Mouse (Mus musculus): Measurements from ENCODE around the gene Myof. TPM values are rescaled to one million over a fixed set of nuclear protein-coding genes. Genes with fewer than 3 reads are reported as not detected.
A peak's percentile ranks its signal among the peaks of the same experiment; 100 is the strongest.

Gene Myof
- total and polyA plus RNA-seq, 3 experiments, result 0.30 to 4.1 (median 0.59) TPM

GRCm38 (mm10) chr19:38027389-38027788 lies 16.0 kb downstream of the Myof start:
- in situ Hi-C loops (cut with MboI; ENCODE audit: low pct_ligation_motif_present, low pct_unique_long_range_greater_than_20kb, low sequenced_read_pairs), result no loop called here
- TF ChIP-seq MXI1 (IDR thresholded peaks at IDR 0.05; ENCODE audit: low read depth, low read length), result no peak
- TF ChIP-seq MAZ (IDR thresholded peaks at IDR 0.05; ENCODE audit: low read depth, low read length), result no peak
- TF ChIP-seq MAFK (IDR thresholded peaks at IDR 0.05; ENCODE audit: insufficient replicate concordance, low read length), result no peak
- no peak for TF ChIP-seq TBP (conservative IDR thresholded peaks at IDR 0.05; ENCODE audit: low read depth, low read length)
- TF ChIP-seq ZMIZ1 (IDR thresholded peaks at IDR 0.05; ENCODE audit: low read depth, low read length), result no peak
- no peak for TF ChIP-seq POLR2AphosphoS2 (IDR thresholded peaks at IDR 0.05; ENCODE audit: low read depth, low read length)
- no peak for TF ChIP-seq ETS1 (conservative IDR thresholded peaks at IDR 0.05; ENCODE audit: low read depth, low read length)
- no peak for TF ChIP-seq ELF1 (IDR thresholded peaks at IDR 0.05; ENCODE audit: low read depth, low read length)
- no peak for TF ChIP-seq JUN (IDR thresholded peaks at IDR 0.05; ENCODE audit: insufficient read depth, low read depth, low read length)
- H3K9ac ChIP-seq (ENCODE audit: insufficient read depth, low read depth), result no peak overlapping the region
- no peaks in the 10 kb centered on the region for H3K27me3 ChIP-seq (replicated peaks)
- H3K36me3 ChIP-seq (replicated peaks in 1 of 2; ENCODE audit: control insufficient read depth in 1 of 2, insufficient read depth in 1 of 2, low read length in 1 of 2), result no peaks in the 10 kb centered on the region
- no peak overlapping the region for H3K4me3 ChIP-seq (replicated peaks in 1 of 3; ENCODE audit: low read depth in 2 of 3, low read length in 2 of 3, poor library complexity in 1 of 3)
- peaks cover 22 to 81% of the 10 kb centered on the region in 2 experiments for H3K4me1 ChIP-seq (ENCODE audit: control insufficient read depth in 1 of 2, insufficient read depth in 2 of 2)
- dilution Hi-C loops (cut with MboI; ENCODE audit: extremely low pct_ligation_motif_present, extremely low pct_unique_long_range_greater_than_20kb, low sequenced_read_pairs), result no loop called here
- DNase-seq (ENCODE audit: extremely low read depth), result no peak
- no peaks in the 10 kb centered on the region for H3K9me3 ChIP-seq (replicated peaks; ENCODE audit: low read length)
- H3K4me2 ChIP-seq (ENCODE audit: insufficient read depth, low read depth, poor library complexity, severe bottlenecking), result no peak overlapping the region
- H3K79me2 ChIP-seq (replicated peaks; ENCODE audit: control insufficient read depth, extremely low read depth, insufficient read depth, poor library complexity, severe bottlenecking), result no peaks in the 10 kb centered on the region
- no peak overlapping the region for H3K27ac ChIP-seq (ENCODE audit: insufficient read depth, low read depth)

- Histone ChIP-seq H3K4me3 (replicated peaks in 1 of 3; ENCODE audit: low read depth in 2 of 3, low read length in 2 of 3, poor library complexity in 1 of 3) (peak overlapping the region in 1 of 3 experiments; percentile 23), H3K27me3 (replicated peaks) (no peaks in the 10 kb centered on the region), H3K9ac (ENCODE audit: insufficient read depth, low read depth) (no peak overlapping the region), H3K9me3 (replicated peaks; ENCODE audit: low read length) (no peaks in the 10 kb centered on the region), H3K4me2 (ENCODE audit: insufficient read depth, low read depth, poor library complexity, severe bottlenecking) (peak overlapping the region; percentile 51), H3K27ac (ENCODE audit: insufficient read depth, low read depth) (no peak overlapping the region), H3K4me1 (ENCODE audit: control insufficient read depth in 1 of 2, insufficient read depth in 2 of 2) (peaks cover 24 to 87% of the 10 kb centered on the region in 2 experiments), H3K79me2 (replicated peaks; ENCODE audit: control insufficient read depth, extremely low read depth, insufficient read depth, poor library complexity, severe bottlenecking) (no peaks in the 10 kb centered on the region), H3K36me3 (replicated peaks in 1 of 2; ENCODE audit: control insufficient read depth in 1 of 2, insufficient read depth in 1 of 2, low read length in 1 of 2) (peaks cover 0 to 2% of the 10 kb centered on the region in 2 experiments)
- TF ChIP-seq USF1 (IDR thresholded peaks at IDR 0.05; ENCODE audit: low read depth, low read length) (peak; percentile 84), MXI1 (IDR thresholded peaks at IDR 0.05; ENCODE audit: low read depth, low read length) (no peak), MYC (IDR thresholded peaks at IDR 0.05; ENCODE audit: low read depth, low read length) (peak; percentile 79; the same call in 1 of the 2 replicates), TCF12 (IDR thresholded peaks at IDR 0.05; ENCODE audit: low read depth, low read length) (peak; percentile 95), SIN3A (IDR thresholded peaks at IDR 0.05; ENCODE audit: low read length) (peak; percentile 10; the same call in 1 of the 2 replicates), BHLHE40 (IDR thresholded peaks at IDR 0.05; ENCODE audit: low read depth, low read length) (peak; percentile 97), ETS1 (conservative IDR thresholded peaks at IDR 0.05; ENCODE audit: low read depth, low read length) (peak; percentile 93), EP300 (IDR thresholded peaks at IDR 0.05; ENCODE audit: low read length) (peak; percentile 84), MAZ (IDR thresholded peaks at IDR 0.05; ENCODE audit: low read depth, low read length) (no peak), MAX (IDR thresholded peaks at IDR 0.05; ENCODE audit: low read length) (peak; percentile 93), USF2 (conservative IDR thresholded peaks at IDR 0.05; ENCODE audit: low read depth, low read length) (peak; percentile 87)
- in situ Hi-C loops (cut with MboI; ENCODE audit: low pct_ligation_motif_present, low pct_unique_long_range_greater_than_20kb, low sequenced_read_pairs) (no loop called here), dilution Hi-C loops (cut with MboI; ENCODE audit: extremely low pct_ligation_motif_present, extremely low pct_unique_long_range_greater_than_20kb, low sequenced_read_pairs) (no loop called here)
- DNase-seq (ENCODE audit: extremely low read depth), result peak; percentile 86
Measured at GRCm38 (mm10) chr19:38026211-38026624, 17.2 kb downstream of the Myof start.

Data from CH12.LX (cell line).